Mouse (Mus musculus): ENCODE results near the gene Ptpru.
A peak's percentile ranks its signal among the peaks of the same experiment; 100 is the strongest.

Gene Ptpru

DNA sequence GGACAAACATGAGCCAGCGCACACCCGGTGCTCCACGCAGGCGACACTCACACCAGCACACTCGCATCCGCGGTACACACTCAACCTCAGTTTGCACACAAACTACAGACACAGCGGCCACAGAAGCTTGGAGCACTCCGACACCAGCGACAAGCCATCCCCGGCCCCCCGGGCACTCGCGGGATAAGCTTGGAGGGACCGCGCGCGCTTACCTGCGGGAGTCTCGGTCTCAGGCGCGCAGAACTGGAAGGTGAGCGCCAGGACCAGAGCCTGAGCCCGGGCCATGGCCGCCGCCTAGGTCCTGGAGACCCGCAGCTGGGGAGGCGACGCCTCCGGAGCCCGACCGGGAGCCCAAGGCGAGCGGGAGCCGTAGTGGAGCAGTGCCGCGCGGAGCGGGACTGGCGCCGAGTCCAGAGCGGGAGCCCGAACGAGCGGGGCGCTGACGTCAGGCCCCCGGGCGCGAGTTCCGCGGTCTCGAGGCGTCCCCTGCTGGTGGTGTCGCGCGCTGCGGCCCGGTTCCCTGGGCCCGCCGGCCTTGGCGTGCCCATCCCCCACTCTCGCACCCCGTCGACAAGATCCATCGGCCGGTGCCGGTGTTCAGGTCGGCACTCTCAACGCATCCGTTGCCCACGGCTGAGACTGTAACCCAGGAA, at the start of gene Ptpru:
Gene Ptpru (minus strand): TSS at position 417 of the 653 bp plus-strand sequence.
- peak; percentile 88 for DNase-seq (ENCODE audit: low spot score)

DNA sequence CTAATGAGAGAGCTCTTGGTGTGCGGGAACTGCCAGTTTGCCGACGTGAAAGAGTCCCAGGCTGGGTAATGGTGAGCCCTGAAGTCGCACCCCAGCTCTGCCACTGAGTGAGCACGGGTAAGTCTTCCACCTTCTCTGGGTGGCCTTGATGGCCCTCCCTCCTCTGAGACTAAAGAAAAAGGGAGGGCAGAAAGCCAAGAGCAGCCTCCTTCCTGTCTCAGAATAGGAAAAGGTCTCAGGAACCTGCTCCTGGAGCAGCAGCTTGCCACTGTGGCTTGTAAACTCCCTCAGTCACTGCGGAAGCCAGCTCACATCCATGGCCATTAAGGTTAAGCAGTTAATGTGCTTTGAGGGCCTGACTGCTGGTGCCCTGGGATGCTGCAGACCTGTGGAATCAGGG, 47.3 kb upstream of the Ptpru start:
- no peak for DNase-seq (ENCODE audit: low spot score)

DNA sequence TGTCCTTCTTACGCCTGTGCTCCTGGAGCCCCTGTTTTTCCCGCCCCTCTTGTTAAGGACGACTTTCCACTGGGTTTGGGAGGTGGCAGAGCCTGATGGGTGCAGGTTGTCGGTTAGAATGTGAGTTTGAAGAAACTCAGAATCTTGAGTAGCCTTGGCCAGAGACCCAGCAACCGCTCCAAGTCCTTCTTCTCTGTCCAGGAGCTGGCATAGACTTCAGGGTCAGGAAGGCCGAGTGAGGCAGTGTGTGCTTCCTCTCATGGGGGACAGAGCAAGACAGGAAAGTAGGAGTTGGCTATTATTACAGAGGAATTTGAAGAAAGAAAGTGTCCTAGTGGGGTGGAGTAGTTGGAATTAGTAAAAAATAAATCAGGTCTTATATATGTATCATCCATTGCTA, 45.5 kb upstream of the Ptpru start:
- DNase-seq (ENCODE audit: low spot score): no peak

DNA sequence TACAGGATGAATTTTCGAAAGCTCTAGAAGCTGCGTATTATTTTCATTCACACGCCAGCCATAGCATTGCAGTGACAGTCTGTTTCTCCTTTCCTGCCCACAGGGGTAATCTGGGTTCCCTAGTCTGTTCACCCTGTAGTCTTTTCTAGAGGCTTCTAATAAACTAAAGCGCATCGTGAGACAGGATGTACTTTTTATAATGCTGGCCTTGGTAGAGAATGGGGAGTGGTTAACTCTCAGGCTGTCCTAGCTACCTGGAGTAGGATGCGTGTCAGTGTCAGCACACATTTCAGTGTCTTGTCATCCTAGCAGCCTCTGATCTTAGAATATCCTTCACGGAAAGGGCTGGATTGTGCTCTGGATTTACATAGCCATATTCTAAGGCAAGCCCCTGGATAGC, 43.2 kb upstream of the Ptpru start:
- DNase-seq (ENCODE audit: low spot score): no peak

DNA sequence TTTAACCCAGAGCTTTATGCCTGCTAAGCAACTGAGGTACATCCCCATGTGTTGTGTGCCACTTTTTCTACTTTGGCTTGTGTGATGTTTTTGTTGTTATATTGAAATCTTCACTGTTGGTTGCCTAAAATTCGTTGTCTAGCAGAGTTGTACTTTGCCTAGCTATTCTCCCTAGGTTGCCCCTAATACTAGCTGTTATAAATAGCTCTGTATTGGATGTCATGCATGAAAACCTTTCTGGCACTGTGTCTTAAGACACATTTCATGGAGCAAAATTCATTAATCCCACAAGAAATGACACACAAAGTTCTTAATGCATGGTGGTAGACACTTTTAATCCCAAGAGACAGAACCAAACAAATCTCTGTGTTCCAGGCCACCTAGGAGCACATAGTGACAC, 41.6 kb upstream of the Ptpru start:
- no peak for DNase-seq (ENCODE audit: low spot score)

DNA sequence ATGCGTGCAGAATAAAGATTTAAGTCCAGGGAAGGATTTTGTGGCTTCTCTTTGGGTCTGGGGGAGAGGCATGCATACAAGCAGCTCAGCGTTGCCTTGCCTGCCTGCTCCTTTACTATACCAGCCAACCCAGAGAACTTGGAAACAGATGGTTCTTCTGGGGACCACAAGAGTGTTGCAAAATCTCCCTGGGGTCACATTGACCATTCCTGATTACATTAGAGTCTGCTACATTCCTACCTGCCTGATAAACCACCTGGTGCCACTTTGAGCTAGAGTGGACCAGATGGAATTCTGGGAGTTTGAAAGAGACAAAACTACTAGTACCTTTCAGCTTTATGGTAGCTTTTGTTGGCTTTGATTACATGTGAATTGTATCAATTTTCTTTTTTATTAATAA, 38.7 kb upstream of the Ptpru start:
- DNase-seq (ENCODE audit: low spot score): no peak

DNA sequence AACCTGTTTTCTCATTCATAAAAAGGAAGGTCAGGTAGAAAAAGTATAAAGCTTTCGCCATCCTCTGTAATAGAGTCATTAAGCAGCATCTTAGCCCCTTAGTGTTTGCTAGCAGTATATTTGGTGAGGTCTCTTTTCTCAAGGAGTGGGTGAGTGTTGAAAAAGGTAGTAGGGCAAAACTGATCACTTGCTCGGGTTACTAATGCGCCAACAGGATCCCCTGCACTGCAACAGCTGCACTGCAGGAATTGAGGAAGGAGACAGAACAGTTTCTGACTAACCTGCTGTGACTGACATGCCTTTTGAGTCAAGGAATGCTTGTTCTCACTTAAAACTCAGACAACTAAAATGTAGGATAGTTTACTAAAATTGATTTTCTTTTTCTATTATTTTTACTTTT, 37.2 kb upstream of the Ptpru start:
- peak; percentile 6 for DNase-seq (ENCODE audit: low spot score)

DNA sequence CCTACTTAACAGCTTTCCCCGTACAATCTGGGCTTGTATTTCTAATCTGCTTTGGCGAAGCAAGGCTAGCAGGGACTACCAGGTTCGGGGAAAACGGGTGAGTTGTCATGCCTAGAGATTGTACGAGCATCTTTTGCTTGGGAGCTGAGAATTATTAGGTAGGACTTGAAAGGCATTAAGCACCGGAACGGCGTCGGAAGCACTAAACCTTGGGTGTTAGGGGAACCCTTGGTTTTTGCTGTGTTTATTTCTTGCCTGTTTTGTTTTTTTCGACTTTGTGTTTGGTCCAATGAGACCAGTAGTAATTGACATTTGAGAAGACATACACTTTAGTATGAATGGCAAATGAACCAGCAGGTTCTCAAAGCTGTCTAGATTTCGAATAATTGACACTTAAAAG, 36.5 kb upstream of the Ptpru start:
- no peak for DNase-seq (ENCODE audit: low spot score)

DNA sequence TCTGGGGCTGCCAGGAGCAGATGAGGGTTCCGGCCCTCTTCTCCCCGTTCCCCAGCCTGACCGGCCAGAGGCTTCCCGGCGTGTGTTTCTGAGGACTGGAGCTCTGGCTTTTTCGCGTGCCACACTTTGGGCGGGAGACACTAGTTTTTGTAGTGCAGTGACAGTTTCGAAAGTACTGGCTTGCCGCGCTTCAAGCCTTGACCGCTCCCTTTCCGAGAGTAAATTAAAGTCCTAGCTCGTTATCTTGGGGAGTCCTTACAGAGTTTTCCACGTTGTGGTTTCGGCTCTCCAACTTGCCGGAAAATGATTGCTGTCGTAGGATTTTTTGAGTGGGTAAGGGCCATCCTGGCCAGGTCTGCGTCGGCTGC, 36.1 kb upstream of the Ptpru start:
- no peak for DNase-seq (ENCODE audit: low spot score)

DNA sequence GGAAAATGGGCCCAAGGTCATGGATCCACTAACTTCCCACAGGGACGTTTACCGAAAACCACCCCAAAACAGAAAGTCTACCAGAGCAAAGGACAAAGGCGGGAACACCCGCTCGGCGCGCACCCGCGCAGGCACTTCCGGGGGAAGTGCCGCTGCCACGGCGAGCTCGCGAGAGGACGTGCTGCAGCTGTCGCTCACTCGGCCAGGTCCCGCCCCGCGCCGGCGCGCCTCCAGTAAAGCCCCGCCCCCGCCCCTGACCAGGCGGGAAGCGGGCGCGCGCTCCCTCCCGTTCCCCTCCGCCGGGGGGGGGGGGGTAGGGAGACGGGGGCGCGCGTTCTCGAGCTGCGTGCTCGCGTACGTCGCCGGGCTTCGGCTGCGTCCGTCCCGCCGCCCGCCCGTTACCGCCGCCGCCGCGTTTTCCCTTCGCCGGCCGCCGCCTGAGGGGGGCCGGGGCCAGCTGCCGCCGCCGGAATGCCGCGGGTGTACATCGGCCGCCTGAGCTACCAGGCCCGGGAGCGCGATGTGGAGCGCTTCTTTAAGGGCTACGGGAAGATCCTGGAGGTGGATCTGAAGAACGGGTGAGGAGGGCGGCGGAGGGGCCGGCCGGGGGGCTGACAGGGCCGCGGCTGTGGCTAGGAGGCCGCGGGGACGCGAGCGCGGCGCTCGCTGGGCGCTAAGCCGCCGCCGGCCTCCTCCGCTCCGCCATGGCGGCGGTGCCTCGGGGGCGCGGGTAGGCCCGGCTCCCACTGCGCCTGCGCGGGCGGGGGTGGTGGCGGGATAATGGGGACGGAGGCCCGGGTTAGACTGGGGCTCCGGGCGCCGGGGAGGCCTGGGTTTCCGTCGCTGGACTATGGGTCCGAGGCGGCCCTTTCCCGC, 35.4 kb upstream of the Ptpru start, which contains the start of gene Srsf4:
Gene Srsf4 (plus strand): TSS at position 325 of the 876 bp plus-strand sequence.
- DNase-seq (ENCODE audit: low spot score): peak; percentile 96

DNA sequence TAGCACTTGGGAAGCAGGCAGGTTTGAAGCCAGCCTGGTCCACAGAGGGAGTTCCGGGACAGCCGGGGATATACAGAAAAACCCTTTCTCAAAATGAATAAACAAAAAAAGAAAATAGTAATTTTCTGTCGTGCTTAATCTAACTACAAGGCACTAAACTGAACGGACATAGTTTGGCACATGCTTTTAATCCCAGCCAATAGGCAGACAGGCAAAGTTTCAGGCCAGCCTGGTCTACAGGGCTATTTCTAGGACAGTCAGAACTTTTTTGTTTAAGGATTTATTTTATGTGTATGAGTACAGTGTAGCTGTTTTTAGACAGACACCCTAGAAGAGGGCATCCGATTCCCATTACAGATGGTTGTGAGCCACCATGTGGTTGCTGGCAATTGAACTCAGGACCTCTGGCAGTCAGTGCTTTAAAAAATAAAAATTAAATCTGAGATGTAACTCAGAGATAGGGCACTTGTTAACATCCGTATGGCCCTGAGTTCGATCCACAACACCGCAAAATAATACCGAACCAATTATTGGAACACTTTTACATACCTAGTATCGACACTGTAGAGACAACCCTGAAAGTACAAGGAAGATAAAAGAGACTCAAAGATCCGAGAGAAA, 34.7 kb upstream of the Ptpru start:
- peak; percentile 35 for DNase-seq (ENCODE audit: low spot score)

DNA sequence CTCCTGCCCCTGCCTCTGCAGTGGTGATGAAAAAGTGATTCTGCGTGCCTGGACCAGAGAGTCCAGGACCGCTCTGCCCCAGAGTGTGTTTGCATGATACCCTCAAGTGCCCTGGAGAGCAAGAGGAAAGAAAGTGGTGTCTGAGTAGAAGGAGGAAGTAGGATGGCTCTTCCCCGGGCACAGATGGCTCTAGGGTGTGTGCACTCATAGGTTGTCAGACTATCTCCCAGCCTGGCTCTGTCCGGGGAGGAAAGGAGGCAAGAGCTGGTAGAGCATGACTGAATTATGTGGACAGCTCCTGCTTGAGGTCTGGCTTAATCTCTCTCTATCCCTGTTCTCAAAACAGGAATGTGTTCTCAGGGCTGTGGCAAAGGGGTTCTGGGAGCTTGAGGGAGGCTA, 23.3 kb upstream of the Ptpru start:
- DNase-seq (ENCODE audit: low spot score): no peak

DNA sequence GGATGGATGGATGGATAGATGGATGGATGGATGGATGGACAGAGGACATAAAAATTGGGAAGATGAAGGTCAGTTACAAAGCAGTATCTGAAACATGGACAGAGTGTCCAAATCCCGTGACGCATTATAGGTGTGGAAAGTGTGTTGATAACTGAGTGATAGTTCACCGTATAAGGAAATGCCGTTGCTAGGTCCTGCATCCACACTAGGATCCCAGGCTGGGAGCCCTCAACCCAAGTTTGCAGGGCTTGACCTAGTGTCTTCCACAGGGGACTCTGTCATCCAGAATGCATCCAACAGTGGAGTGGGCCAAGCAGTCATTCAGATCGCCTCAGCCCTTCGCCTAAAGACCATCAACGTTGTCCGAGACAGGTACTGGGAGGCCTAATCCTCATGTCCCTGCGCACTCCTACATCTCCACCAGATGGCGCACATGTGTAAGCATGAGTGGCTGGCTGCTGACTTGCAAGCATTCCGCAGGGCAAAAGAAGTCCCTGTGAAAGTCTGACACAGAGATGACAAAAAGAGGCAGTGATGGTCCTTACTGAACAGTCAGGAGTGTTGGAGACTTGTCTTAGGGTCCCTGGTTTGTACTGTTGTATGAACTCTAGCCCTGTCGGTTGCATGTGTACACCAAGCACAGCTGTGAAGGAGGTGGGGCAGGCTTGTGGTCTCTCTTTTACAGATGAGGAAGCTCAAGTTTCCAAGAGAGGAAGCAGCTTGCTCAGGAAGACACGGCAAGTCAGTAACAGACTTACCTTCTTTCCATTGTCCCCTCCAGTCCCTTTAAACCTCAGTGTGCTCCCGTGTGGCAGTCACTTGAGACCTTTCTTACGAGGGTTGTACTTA, 22.6 kb upstream of the Ptpru start:
- peak; percentile 92 for DNase-seq (ENCODE audit: low spot score)

DNA sequence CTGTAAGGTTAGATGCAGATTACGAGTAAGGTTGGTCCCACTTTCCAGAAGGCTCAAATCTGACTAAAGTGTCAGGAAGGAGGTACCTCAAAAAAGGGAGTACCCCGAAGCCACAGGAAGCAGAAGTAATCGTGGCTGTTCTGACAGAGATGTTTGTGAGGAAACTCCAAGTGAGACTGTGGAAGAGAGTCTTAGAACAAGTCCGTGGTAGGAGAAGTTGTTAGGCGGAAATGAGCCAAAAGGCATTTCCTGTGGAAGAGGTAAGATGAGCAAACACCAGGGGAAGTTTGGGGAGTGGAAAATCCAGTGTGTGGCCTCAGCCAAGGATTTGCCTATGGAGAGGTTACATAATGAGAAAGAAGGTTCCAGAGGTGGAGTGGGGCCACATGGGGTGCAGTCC, 16.9 kb upstream of the Ptpru start:
- DNase-seq (ENCODE audit: low spot score): no peak

DNA sequence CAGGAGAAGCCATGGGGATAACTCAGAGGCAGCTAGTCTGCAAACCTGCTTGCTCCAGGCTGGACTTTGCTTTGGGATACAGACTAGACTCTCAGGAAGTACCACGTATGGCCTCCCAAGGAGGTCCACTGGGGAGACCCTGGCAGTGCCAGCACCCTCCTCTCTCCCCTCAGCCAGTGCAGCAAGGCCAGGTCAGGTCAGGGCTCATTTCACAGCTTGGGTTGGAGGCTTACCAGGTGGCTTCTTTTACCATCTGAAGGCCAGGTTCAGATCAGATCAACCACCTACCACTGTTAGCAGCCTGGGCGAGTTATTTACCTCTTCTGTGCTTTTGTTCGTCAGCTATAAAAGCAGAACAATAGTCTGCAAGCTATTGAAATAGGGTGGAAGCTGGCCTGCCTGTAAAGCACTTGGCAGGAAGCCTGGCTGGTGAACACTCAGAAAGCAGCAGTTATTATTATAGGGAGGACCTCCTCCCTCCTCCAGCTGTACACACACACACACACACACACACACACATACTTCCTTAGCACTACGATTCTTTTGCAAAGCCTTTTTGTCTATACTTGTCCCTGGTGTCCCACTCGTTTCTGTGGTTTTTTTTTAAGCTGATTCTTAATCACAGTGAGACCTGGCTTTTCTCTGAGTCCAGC, 12.0 kb upstream of the Ptpru start:
- no peak for DNase-seq (ENCODE audit: low spot score)

DNA sequence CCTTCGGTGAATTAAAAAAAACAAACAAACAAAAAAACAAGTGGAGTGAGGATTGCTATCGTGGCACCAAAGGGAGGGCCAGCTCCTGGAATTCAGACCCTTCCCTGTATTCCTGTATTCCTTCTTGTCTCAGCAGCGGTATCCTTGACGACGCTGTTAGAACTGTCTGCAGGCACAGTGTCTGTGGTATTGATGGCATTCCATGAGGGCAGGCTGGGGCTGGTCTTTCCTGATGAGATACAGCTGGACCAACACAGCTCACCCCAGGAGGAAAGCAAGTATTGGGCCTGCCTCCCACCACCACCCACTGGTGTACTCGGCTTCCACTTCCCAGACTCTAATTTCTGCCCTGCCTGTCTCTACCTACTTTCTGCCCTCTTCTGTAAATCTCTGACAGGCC, 10.0 kb upstream of the Ptpru start:
- DNase-seq (ENCODE audit: low spot score): peak; percentile 58

DNA sequence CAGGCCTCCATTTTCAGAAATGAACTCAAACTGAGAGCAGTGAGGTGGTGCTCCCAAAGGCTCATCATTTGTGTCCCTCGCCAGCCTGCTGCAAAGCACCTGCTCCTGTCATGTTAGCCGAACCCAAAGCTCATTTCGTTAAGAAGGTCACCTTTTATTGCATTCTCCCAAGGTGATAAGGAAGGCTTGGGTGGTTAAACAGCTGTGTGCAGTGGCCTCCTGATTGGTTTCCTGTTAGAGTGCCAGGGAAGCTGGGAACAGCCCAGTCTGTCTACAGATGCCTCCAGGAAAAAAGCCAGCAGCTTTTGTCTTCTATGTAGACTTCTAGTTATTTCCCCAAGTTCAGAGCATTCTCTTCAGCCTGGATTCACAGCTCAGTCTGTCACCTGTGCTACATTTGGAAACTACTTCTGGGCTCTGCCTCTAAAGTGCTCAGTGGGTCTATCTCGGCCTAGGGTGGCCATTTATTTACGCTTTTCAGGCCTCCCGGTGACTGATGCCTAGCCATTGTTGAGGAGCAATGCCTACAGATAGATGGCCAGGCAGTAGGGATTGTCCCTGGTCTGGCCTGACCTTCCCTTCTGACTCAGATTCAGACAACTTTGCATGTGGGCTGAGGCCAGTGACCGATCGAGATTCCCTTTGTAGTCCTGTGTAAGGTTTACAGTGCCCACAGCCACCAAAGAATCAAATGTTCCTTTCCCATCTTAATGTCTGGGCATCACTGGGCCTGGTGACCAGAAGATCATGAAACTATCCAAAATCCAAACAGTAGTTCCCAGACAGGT, 8.1 kb upstream of the Ptpru start:
- no peak for DNase-seq (ENCODE audit: low spot score)

DNA sequence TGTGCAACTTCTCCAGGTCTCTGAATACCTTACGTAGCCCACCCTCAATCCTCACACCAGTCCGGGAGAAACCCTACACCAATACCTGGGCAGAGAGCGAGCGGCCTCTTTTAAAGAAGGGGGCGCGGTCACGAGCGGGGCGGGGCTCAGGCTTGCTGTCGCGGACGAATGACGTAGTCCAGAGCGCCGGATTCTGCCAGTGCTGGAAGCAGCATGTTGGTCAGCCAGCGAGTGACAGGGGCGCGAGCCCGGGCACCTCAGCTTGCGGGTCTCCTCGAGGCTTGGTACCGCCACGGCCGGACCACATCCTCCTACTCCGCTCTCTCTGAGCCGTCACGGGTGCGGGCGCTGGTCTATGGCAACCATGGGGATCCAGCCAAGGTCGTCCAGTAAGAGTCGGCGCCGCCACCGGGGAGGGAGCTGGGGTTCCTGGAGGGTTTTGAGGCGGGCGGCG, 5.2 kb upstream of the Ptpru start, which contains the start of gene Mecr:
Gene Mecr (plus strand): TSS at position 181 of the 454 bp plus-strand sequence.
- DNase-seq (ENCODE audit: low spot score): peak; percentile 95

DNA sequence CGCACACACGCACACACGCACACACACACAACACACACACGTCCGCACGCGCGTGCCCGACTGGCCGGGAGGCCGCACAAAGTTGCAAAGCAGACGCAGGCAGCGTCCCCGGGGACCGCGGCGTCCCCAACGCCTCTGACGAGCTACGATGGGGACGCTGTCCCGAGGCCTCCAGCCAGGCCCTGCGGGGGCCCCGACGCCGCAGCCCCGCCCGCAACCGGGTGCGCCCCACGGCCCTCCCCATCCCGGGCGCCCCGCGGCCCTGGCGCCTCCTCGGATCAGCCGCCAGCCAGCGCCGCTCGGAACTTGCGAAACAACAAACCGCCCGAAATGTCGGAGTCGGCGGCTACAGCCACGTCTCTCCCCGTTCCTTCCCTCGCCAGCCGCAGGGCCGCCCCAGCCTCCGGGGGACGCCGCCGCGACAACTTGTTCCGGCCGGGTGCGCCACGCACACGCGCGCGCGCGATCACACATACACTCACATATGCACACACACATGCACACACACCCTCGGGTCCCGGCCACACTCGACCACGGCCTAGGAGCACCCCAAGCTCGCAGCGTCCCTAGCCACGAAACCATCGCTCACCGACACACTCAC, 1.1 kb downstream of the Ptpru start:
- peak; percentile 51 for DNase-seq (ENCODE audit: low spot score)

DNA sequence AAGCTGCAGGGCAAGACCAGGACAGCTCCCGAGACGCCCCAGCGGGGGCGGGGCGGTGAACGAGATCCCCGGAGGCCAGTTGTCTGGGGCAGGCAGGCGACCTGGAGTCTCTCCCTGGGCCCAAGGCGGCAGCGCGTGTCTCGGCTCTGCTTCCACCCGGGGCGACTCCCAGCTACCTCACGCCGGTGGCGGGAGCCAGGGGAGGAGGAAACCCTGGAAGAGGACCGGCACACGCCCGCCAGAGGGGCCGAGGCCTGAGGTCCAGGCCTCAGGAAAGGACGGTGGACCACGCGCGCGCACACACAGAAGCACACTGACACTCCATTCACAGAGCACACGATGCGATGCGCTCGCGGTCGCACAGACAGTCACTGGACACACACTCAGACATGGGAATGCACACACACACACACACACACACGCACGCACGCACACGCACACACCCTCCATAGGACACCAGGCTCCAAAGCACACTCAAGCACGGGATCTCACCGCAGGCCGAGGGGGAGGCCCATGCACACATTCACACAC, 1.7 kb downstream of the Ptpru start:
- peak; percentile 57 for DNase-seq (ENCODE audit: low spot score)
